Mouse (Mus musculus): ENCODE measurements around the gene Mier1. TPM values are rescaled to one million over a fixed set of nuclear protein-coding genes. Genes with fewer than 3 reads are reported as not detected.

Mier1 gene
- 42.0 TPM for polyA plus RNA-seq (2014; fragmentation: Illumina TruSeq; extraction: RNeasy Lipid Tissue Mini Kit (QIAGEN cat#74804); ENCODE audit: low read depth, low replicate concordance)

DNA sequence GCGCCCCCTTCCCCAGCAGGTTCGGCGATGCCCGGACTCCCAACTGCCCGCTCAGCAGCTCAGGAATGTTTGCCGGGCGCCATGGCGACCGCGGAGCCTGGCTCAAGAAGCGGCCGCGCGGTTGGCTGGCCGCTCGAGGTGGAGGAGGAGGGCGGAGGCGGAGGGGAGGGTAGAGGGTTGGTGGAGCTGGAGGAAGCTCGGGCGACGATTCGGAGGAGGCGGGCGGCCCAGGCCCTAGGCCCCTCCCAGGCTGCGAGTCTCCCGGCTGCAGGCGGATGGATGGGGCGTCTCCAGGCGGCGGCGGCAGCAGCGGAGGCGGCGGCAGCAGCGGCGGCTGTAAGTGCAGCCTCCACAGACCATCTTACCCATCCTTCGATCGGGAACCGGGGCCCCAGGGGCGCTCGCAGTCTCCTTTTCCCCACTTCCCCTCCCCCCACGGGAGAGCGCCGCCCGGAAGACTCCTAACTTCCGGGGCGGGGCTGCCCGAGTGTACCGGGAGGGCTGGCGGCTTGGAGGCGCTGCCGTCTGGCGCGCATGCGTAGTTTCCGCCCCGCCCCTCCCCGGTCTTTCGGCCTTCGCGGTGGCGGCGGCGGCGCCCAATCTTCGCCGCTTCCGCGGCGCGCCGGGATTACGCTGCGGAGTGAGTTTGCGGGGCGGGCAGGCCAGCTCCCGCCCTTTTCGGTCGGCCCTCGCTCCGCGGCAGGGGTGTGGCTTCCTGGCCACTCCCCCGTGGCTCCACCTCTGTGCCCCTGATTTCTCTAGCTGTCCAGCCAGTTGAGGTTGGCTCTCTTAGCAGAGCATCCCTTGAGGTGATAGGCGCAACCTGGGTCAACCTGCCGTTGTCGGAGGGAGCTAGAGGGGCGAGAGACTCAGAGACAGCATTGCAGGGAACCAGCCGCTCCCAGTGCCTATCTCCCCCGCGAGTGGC lies at the start of gene Mier1, which contains the start of gene Wdr78:
Mier1 (plus strand) TSS at position 207 of the 928 bp plus-strand sequence.
Wdr78 (minus strand) TSS at position 372 of the 928 bp plus-strand sequence.

Other genes starting within 250 kb of the Mier1 start
- not detected for gene Tctex1d1, start 135.8 kb upstream of the Mier1 start, polyA plus RNA-seq (2014; fragmentation: Illumina TruSeq; extraction: RNeasy Lipid Tissue Mini Kit (QIAGEN cat#74804); ENCODE audit: low read depth, low replicate concordance)
- gene Insl5, start 87.5 kb upstream of the Mier1 start, polyA plus RNA-seq (2014; fragmentation: Illumina TruSeq; extraction: RNeasy Lipid Tissue Mini Kit (QIAGEN cat#74804); ENCODE audit: low read depth, low replicate concordance): not detected
- 0.85 TPM for gene Wdr78, start 165 bp downstream of the Mier1 start, polyA plus RNA-seq (2014; fragmentation: Illumina TruSeq; extraction: RNeasy Lipid Tissue Mini Kit (QIAGEN cat#74804); ENCODE audit: low read depth, low replicate concordance)
- gene Slc35d1, start 100.8 kb downstream of the Mier1 start, polyA plus RNA-seq (2014; fragmentation: Illumina TruSeq; extraction: RNeasy Lipid Tissue Mini Kit (QIAGEN cat#74804); ENCODE audit: low read depth, low replicate concordance): 55.3 TPM
- not detected for gene 4921539E11Rik, start 176.5 kb downstream of the Mier1 start, polyA plus RNA-seq (2014; fragmentation: Illumina TruSeq; extraction: RNeasy Lipid Tissue Mini Kit (QIAGEN cat#74804); ENCODE audit: low read depth, low replicate concordance)
- 12.7 TPM for gene Oma1, start 199.4 kb downstream of the Mier1 start, polyA plus RNA-seq (2014; fragmentation: Illumina TruSeq; extraction: RNeasy Lipid Tissue Mini Kit (QIAGEN cat#74804); ENCODE audit: low read depth, low replicate concordance)

All from liver, adult 10 weeks (tissue).